10 mouse cellular contexts compared by ENCODE assay signal in the genomic region with DNA sequence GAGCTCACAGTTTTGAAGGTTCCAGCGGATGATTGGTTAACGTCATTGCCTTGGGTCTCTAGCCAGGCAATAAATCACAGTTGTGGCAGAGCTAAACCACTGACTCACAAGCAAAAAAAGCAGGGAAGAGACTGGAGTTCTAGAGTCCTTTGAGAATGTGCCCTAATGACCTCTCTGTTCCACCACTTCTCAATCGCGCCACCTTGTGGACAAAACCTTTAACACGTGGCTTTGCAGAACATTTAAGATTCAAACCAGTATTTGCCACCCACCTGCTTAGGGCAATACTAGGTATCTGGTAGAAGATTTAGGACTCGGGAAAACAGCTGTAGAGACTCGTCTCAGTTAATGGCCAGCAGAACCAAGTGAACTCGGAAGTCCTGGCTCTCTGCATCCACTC.
DNase-seq lines count a peak whose midpoint lies in the region; ATAC-seq and TF ChIP-seq lines count a peak whose summit lies in the region.
"Had no signal": no experiment of that assay in that cellular context is flagged by ENCODE, and none has a peak within 500 bp of the region (broad histone marks: within the 10 kb centered on the region; RNA-seq: fewer than 3 reads in every experiment).

No protein-coding gene starts in this region.

- no peaks in the 10 kb centered on the region for H3K4me1 ChIP-seq in liver, adult 2 months (ENCODE audit: control insufficient read depth, insufficient read depth, low read length)
- no peaks in the 10 kb centered on the region for H3K4me1 ChIP-seq in liver, embryonic 11.5 days (replicated peaks; ENCODE audit: control insufficient read depth, insufficient read depth, low read length)
- H3K4me1 ChIP-seq in forebrain, embryonic 14.5 days (ENCODE audit: control insufficient read depth, insufficient read depth, low read length) = no peaks in the 10 kb centered on the region
- H3K4me1 ChIP-seq: limb, embryonic 12.5 days had no signal

- ATAC-seq in liver, embryonic 11.5 days (replicated peaks; ENCODE audit: low FRiP score) = no peak
- ATAC-seq in forebrain, embryonic 14.5 days = no peak

- no peaks in the 10 kb centered on the region for H3K9me3 ChIP-seq in liver, embryonic 11.5 days (ENCODE audit: control insufficient read depth, low read length)
- no peaks in the 10 kb centered on the region for H3K9me3 ChIP-seq in forebrain, embryonic 14.5 days (replicated peaks; ENCODE audit: control insufficient read depth, low read length)
- H3K9me3 ChIP-seq: limb, embryonic 12.5 days had no signal

- H3K9ac ChIP-seq in liver, adult 2 months (ENCODE audit: low read depth, low read length) = no peak overlapping the region
- no peak overlapping the region for H3K9ac ChIP-seq in liver, embryonic 11.5 days (ENCODE audit: low read depth, low read length)
- H3K9ac ChIP-seq in forebrain, embryonic 14.5 days (ENCODE audit: low read length) = no peak overlapping the region
- H3K9ac ChIP-seq: limb, embryonic 12.5 days had no signal

- no peak overlapping the region for H3K27ac ChIP-seq in liver, adult 2 months (replicated peaks; ENCODE audit: insufficient read depth, low read depth, low read length)
- H3K27ac ChIP-seq in liver, embryonic 11.5 days (ENCODE audit: low read depth, low read length) = no peak overlapping the region
- H3K27ac ChIP-seq in forebrain, embryonic 14.5 days (ENCODE audit: low read depth, low read length) = no peak overlapping the region
- H3K27ac ChIP-seq: limb, embryonic 12.5 days had no signal

- no peak overlapping the region for H3K4me3 ChIP-seq in liver, adult 2 months (ENCODE audit: insufficient read depth, low read depth, low read length)
- no peak overlapping the region for H3K4me3 ChIP-seq in liver, embryonic 11.5 days (ENCODE audit: low read depth, low read length)
- H3K4me3 ChIP-seq in forebrain, embryonic 14.5 days (ENCODE audit: low read depth, low read length) = no peak overlapping the region
- H3K4me3 ChIP-seq: erythroblast, embryonic 14.5 days; limb, embryonic 12.5 days had no signal

- H3K4me2 ChIP-seq in liver, embryonic 11.5 days = no peak overlapping the region
- no peak overlapping the region for H3K4me2 ChIP-seq in forebrain, embryonic 14.5 days (ENCODE audit: low read length)
- H3K4me2 ChIP-seq: limb, embryonic 12.5 days had no signal

- H3K79me2 ChIP-seq in liver, adult 2 months (ENCODE audit: control insufficient read depth, insufficient read depth, low read length) = no peaks in the 10 kb centered on the region

- no peaks in the 10 kb centered on the region for H3K36me3 ChIP-seq in liver, adult 2 months (ENCODE audit: control insufficient read depth, insufficient read depth, low read length)
- H3K36me3 ChIP-seq in liver, embryonic 11.5 days (ENCODE audit: control insufficient read depth, insufficient read depth, low read length) = no peaks in the 10 kb centered on the region
- no peaks in the 10 kb centered on the region for H3K36me3 ChIP-seq in forebrain, embryonic 14.5 days (ENCODE audit: control insufficient read depth, insufficient read depth, low read length)
- H3K36me3 ChIP-seq: limb, embryonic 12.5 days had no signal

- 42% methylated on average over 8 of the region's 8 CpGs for WGBS in liver, adult 2 months
- 46% methylated on average over 8 of the region's 8 CpGs for WGBS in liver, embryonic 11.5 days
- WGBS in forebrain, embryonic 14.5 days = 58% methylated on average over 8 of the region's 8 CpGs

- no peaks in the 10 kb centered on the region for H3K27me3 ChIP-seq in liver, adult 2 months (ENCODE audit: control insufficient read depth, insufficient read depth, low read length)
- no peaks in the 10 kb centered on the region for H3K27me3 ChIP-seq in liver, embryonic 11.5 days (replicated peaks; ENCODE audit: control insufficient read depth, insufficient read depth, low read length)
- H3K27me3 ChIP-seq in forebrain, embryonic 14.5 days (replicated peaks; ENCODE audit: control insufficient read depth, insufficient read depth, low read length) = no peaks in the 10 kb centered on the region
- H3K27me3 ChIP-seq: limb, embryonic 12.5 days had no signal

- TF ChIP-seq POLR2A in liver, adult 2 months (IDR thresholded peaks at IDR 0.05; ENCODE audit: extremely low read depth, insufficient read depth, low read length) = no peak

- TF ChIP-seq CTCF in liver, adult 2 months (IDR thresholded peaks at IDR 0.05; ENCODE audit: low read depth, low read length) = peak; percentile 30; the same call in 1 of the 2 replicates

- DNase-seq in gastrocnemius, postnatal 10 days = peak; percentile 26
- DNase-seq in gastrocnemius, postnatal 25 days = no peak
- peak; percentile 59 for DNase-seq in liver, adult 2 months (ENCODE audit: extremely low read depth, low read depth, low spot score)
- no peak for DNase-seq in liver, embryonic 11.5 days (ENCODE audit: low spot score)
- DNase-seq in adrenal gland, postnatal 36 days = peak; percentile 25 to 36
- DNase-seq in heart, postnatal 4 days = peak; percentile 51
- DNase-seq in thymus, postnatal 4 days = peak; percentile 47
- DNase-seq in forebrain, embryonic 14.5 days (ENCODE audit: low spot score) = no peak

Comparison
In these comparisons a context has a peak if more than half of its experiments do, and no peak if none do; other contexts are left out.
1. DNase-seq: peak in gastrocnemius, postnatal 10 days (single experiment), liver, adult 2 months (single experiment), adrenal gland, postnatal 36 days (2 of 2), heart, postnatal 4 days (single experiment) and thymus, postnatal 4 days (single experiment); none in gastrocnemius, postnatal 25 days (single experiment), liver, embryonic 11.5 days (single experiment) and forebrain, embryonic 14.5 days (single experiment).